Mouse (Mus musculus): ENCODE measurements around the gene Ikzf4. TPM values are rescaled to one million over a fixed set of nuclear protein-coding genes. Genes with fewer than 3 reads are reported as not detected.

The Ikzf4 gene
- total and polyA plus RNA-seq, 3 experiments: 0.03 TPM; not detected in 2

DNA sequence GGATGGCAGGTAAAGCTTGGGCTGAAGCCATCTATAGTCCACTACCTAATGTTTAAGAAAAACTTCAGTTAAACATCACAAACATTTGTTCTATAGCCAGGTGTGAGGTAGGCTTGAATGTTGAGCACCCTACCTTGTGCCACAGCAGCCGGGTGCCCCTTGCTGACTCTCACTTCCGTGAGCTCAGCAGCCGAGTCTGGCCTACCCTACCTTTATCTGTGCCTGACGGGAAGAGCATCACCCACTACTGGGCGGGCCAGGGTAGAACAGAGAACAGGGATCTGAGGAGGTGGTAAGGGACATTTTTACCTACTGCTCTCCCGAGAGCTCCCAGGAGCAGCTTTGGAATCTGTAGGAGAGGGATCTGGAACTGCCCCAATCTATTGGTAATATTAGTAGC is 3.0 kb downstream of the Ikzf4 start:
- Histone ChIP-seq H3K4me3 (ENCODE audit: control insufficient read depth in 1 of 2, insufficient read depth in 1 of 2, low read depth in 2 of 2, low read length in 2 of 2) (no peak overlapping the region), H3K27me3 (ENCODE audit: control insufficient read depth in 1 of 2, insufficient read depth in 2 of 2, low read length in 2 of 2) (peaks cover 26 to 41% of the 10 kb centered on the region in 2 experiments)

DNA sequence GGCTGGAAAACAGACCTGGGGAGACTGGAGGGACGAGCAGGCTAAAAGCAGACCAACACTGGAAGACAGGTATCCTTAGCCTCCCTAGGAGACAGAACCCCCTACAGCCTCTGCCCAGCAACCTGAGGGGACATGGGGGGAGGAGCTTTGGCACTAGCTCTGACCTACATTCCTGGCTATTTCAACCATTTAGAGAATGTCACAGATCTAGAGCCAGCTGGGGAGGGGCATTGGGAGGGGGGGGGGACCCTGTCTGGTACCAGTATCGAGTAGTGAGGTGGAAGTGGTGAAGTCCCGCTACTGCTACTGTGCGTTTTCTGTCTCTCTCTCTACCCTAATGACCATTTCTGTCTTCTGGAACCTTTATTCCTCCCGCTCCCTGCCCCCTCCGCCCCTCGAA is 3.9 kb downstream of the Ikzf4 start:
- DNase-seq (ENCODE audit: low read depth, low spot score): no peak
- Histone ChIP-seq H3K27ac (ENCODE audit: control insufficient read depth, low read depth, low read length) (no peak overlapping the region), H3K36me3 (ENCODE audit: control insufficient read depth in 1 of 2, insufficient read depth in 2 of 2, low read length in 2 of 2) (no peaks in the 10 kb centered on the region), H3K4me3 (ENCODE audit: control insufficient read depth in 1 of 2, insufficient read depth in 1 of 2, low read depth in 2 of 2, low read length in 2 of 2) (no peak overlapping the region), H3K27me3 (ENCODE audit: control insufficient read depth in 1 of 2, insufficient read depth in 2 of 2, low read length in 2 of 2) (peaks cover 23 to 33% of the 10 kb centered on the region in 2 experiments), H3K4me1 (ENCODE audit: control insufficient read depth in 1 of 2, insufficient read depth in 2 of 2, low read length in 2 of 2) (peaks cover 0 to 3% of the 10 kb centered on the region in 2 experiments; a peak in 2 of 4 replicates), H3K79me2 (ENCODE audit: control insufficient read depth, insufficient read depth, low read length, poor library complexity) (no peaks in the 10 kb centered on the region), H3K9me3 (replicated peaks; ENCODE audit: insufficient read depth, low read length) (no peaks in the 10 kb centered on the region), H3K9ac (ENCODE audit: control insufficient read depth, low read depth, low read length, poor library complexity, severe bottlenecking) (no peak overlapping the region)
- TF ChIP-seq NRF1 (IDR thresholded peaks at IDR 0.05; ENCODE audit: insufficient read depth, low read depth, low read length, poor library complexity, severe bottlenecking): no peak
- no peak for TF ChIP-seq USF2 (IDR thresholded peaks at IDR 0.05; ENCODE audit: borderline replicate concordance in 1 of 2, insufficient read depth in 1 of 2, low read depth in 1 of 2, low read length in 2 of 2)
- no peak for TF ChIP-seq POLR2A (IDR thresholded peaks at IDR 0.05; ENCODE audit: control insufficient read depth in 1 of 2, insufficient read depth in 1 of 2, low read depth in 1 of 2, low read length in 2 of 2, poor library complexity in 1 of 2)
- no peak for TF ChIP-seq HCFC1 (IDR thresholded peaks at IDR 0.05; ENCODE audit: low read depth, low read length)
- TF ChIP-seq RCOR1 (IDR thresholded peaks at IDR 0.05; ENCODE audit: low read depth, low read length): no peak
- no peak for TF ChIP-seq MYB (IDR thresholded peaks at IDR 0.05; ENCODE audit: low read depth, low read length)
- TF ChIP-seq MYC (IDR thresholded peaks at IDR 0.05; ENCODE audit: low read depth, low read length): no peak
- TF ChIP-seq KAT2A (conservative IDR thresholded peaks at IDR 0.05; ENCODE audit: low read depth, low read length): no peak

More for the DNA sequence above, 3.0 kb downstream of the Ikzf4 start:
- Histone ChIP-seq H3K79me2 (ENCODE audit: control insufficient read depth, insufficient read depth, low read length, poor library complexity) (no peaks in the 10 kb centered on the region), H3K9ac (ENCODE audit: control insufficient read depth, low read depth, low read length, poor library complexity, severe bottlenecking) (no peak overlapping the region), H3K4me1 (ENCODE audit: control insufficient read depth in 1 of 2, insufficient read depth in 2 of 2, low read length in 2 of 2) (no peaks in the 10 kb centered on the region; a peak in 1 of 4 replicates), H3K36me3 (ENCODE audit: control insufficient read depth in 1 of 2, insufficient read depth in 2 of 2, low read length in 2 of 2) (no peaks in the 10 kb centered on the region), H3K9me3 (replicated peaks; ENCODE audit: insufficient read depth, low read length) (no peaks in the 10 kb centered on the region), H3K27ac (ENCODE audit: control insufficient read depth, low read depth, low read length) (no peak overlapping the region)
- DNase-seq (ENCODE audit: low read depth, low spot score): no peak
- no peak for TF ChIP-seq GATA1 (IDR thresholded peaks at IDR 0.05; ENCODE audit: low read depth, low read length)
- TF ChIP-seq TCF12 (IDR thresholded peaks at IDR 0.05; ENCODE audit: low read depth, low read length): no peak
- no peak for TF ChIP-seq SMC3 (IDR thresholded peaks at IDR 0.05; ENCODE audit: low read depth, low read length)
- no peak for TF ChIP-seq ELF1 (IDR thresholded peaks at IDR 0.05; ENCODE audit: low read depth, low read length)
- no peak for TF ChIP-seq ETS1 (IDR thresholded peaks at IDR 0.05; ENCODE audit: low read depth, low read length)
- no peak for TF ChIP-seq SIN3A (IDR thresholded peaks at IDR 0.05; ENCODE audit: low read length)
- TF ChIP-seq JUND (IDR thresholded peaks at IDR 0.05; ENCODE audit: low read depth, low read length): no peak
- TF ChIP-seq MAZ (IDR thresholded peaks at IDR 0.05; ENCODE audit: low read depth, low read length): no peak
